Mouse (Mus musculus) kidney, embryonic 15.5 days (tissue): ENCODE results near the gene Pm20d2. TPM values are rescaled to one million over a fixed set of nuclear protein-coding genes. Genes with fewer than 3 reads are reported as not detected.

Experiments used
- polyA plus RNA-seq: library from polyadenylated mRNA; unstranded; fragments of >200 nt; fragmentation: Nextera tagmentation; extraction: Ambion mirVana; gene quantifications from 2 replicates; pipeline ENCODE4 v1.2.1, GENCODE M21; 2015

Pm20d2 gene
- polyA plus RNA-seq, 1 experiment from 2014 or later, result 0.83 TPM

Other genes with a start within 250 kb of the Pm20d2 start
- gene Ankrd6, start 238.9 kb downstream of the Pm20d2 start, polyA plus RNA-seq, result 12.1 and 13.1 TPM in 2 replicates
- 17.6 and 21.1 TPM in 2 replicates for gene Rragd, start 206.7 kb downstream of the Pm20d2 start, polyA plus RNA-seq
- gene Ube2j1, start 158.3 kb downstream of the Pm20d2 start, polyA plus RNA-seq, result 44.7 and 48.9 TPM in 2 replicates
- gene Gabrr2, start 126.7 kb downstream of the Pm20d2 start, polyA plus RNA-seq, result 0.36 TPM in 1 of 2 replicates, not detected in the other
- gene Gabrr1, start 57.2 kb downstream of the Pm20d2 start, polyA plus RNA-seq, result 0.06 TPM in 1 of 2 replicates, not detected in the other
- 4.7 and 5.1 TPM in 2 replicates for gene Srsf12, start 19.3 kb upstream of the Pm20d2 start, polyA plus RNA-seq
- 86.5 and 90.2 TPM in 2 replicates for gene Pnrc1, start 100.4 kb upstream of the Pm20d2 start, polyA plus RNA-seq
- 25.3 and 26.4 TPM in 2 replicates for gene Rngtt, start 120.6 kb upstream of the Pm20d2 start, polyA plus RNA-seq